Mouse (Mus musculus): ENCODE results near the gene Sfxn3.

DNA sequence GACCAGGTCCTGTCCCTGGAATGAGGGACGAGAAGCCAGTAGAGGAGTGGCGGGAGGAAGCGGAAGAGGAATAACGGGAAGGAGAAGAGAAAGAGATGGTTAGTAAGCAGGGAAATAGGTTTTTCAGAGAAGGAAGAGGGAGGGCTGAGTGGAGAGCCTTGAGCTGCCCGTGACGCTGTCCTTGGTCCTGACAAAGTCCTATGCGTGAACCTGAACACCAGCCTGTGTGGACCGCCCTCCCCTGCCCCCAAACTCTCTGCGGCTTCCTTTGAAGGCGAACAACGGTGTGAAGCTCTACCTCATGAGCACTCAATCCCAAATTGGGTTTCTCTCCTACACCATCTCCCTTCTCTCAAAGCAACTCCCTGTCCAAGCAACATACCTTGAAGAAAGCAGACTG, 50.6 kb downstream of the Sfxn3 start:
- no peak for TF ChIP-seq POLR2A (IDR thresholded peaks at IDR 0.05; ENCODE audit: insufficient read length, low read depth)
- TF ChIP-seq MAX (IDR thresholded peaks at IDR 0.05; ENCODE audit: low read depth): no peak
- TF ChIP-seq MYOG (IDR thresholded peaks at IDR 0.05; ENCODE audit: control insufficient read depth in 1 of 3, insufficient read depth in 1 of 3, insufficient read length in 2 of 3, low read depth in 2 of 3): no peak
- no peak for TF ChIP-seq TCF3 (IDR thresholded peaks at IDR 0.05; ENCODE audit: insufficient read length, low read depth)
- no peak for TF ChIP-seq CEBPB (IDR thresholded peaks at IDR 0.05; ENCODE audit: insufficient read depth, poor library complexity, severe bottlenecking)
- no peak for TF ChIP-seq SRF (IDR thresholded peaks at IDR 0.05; ENCODE audit: control insufficient read depth, insufficient read length, low read depth)
- TF ChIP-seq USF1 (IDR thresholded peaks at IDR 0.05; ENCODE audit: low read depth): no peak
- TF ChIP-seq POLR2AphosphoS2 (IDR thresholded peaks at IDR 0.05; ENCODE audit: insufficient read length, low read depth): no peak
- no peak for TF ChIP-seq MYOD1 (IDR thresholded peaks at IDR 0.05; ENCODE audit: control insufficient read depth in 1 of 3, insufficient read length in 2 of 3, low read depth in 2 of 3)
- no peak for TF ChIP-seq TCF12 (IDR thresholded peaks at IDR 0.05; ENCODE audit: insufficient read depth, poor library complexity, severe bottlenecking)
- TF ChIP-seq E2F4 (IDR thresholded peaks at IDR 0.05; ENCODE audit: insufficient read depth): no peak
